Mouse (Mus musculus) heart, adult 9 months (tissue): ENCODE measurements around the gene Spaca9.

Experiments
- DNase-seq, 2 experiments: peaks; one replicate each; pipeline ENCODE4 v3.0.0; 2022; ENCODE audit warnings: low spot score in 2 of 2

Gene Spaca9

GRCm38 (mm10) chr2:28665818-28666217, 33.7 kb downstream of the Spaca9 start:
- no peak for DNase-seq

DNA sequence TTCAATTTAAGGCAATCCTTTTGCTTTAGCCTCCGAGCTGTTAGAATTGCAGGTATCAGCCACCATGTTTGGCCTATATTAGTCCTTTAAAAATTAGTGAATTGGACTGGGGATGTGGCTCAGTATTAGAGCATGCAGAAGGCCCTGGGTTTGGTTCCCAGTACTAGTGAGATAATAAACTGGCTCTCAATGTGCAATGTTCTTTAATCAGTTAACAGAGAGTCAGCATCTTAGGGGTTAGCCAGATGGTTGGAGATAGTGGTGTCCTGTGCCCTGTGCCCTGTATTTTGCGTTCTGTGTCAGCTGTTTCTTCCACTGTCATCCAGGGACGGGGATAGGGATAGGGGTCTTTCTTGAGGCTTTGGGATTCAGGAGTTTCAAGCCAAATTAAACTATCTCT, 36.6 kb downstream of the Spaca9 start:
- no peak for DNase-seq

DNA sequence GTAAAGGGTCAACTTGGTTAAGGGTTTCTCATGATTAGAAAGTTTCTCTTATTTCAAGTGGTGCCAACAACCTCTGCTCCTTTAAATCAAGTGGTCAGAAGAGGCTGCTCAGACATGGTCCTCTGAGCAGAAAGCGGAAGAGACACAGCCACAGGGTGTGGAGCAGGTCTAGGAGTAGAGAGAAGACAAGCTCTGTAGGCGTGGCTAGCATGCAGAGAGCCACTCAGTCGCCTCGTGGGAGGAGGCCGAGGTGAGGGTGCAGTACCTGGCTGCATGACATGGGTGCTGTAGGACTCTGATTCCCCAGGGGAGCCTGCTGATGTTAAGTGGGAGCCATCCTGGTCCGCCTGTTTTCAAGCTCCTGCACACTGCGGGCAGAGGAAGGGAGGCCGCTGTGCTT, 43.3 kb downstream of the Spaca9 start:
- DNase-seq = no peak

GRCm38 (mm10) chr2:28654295-28654694, 45.2 kb downstream of the Spaca9 start:
- DNase-seq = no peak

DNA sequence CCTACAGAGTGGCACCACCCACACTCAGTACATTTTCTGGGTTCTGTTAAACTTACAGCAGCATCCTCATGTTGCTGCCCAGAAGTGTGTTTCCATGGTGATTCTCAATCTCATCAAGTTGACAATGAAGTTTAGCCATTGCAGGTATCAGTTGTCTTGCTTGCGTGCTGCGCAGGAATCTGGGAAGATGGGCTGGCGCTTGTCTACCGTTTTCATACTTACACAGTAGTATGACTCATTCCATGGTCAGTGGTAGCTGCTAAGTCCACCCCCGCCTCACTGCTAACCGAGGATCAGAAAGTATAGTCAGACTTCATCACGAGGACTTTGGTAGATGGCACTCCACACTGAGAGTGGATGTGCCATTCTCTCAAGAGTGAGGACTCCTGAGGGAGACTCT, 46.2 kb downstream of the Spaca9 start:
- DNase-seq = no peak

DNA sequence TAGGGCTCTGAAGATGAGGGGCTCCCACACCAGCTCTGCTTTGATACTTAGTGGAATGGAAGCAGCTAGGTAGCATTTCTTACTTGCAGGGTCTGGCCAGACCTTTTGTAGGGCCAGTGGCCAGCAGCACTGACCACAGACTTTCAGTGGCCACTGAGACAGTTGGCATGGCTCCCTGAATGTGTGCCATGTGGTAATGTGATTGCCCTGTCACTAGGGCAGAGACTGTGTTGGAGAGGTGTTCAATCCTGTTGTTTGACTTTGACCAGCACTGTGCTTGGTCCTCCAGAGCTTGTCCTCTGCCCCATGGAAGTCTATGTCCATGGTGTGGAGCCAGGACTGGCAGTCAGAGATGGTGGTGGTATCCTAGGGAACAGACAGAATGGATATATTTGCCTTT, 49.0 kb downstream of the Spaca9 start:
- DNase-seq = no peak

GRCm38 (mm10) chr2:28643081-28643480, 56.4 kb downstream of the Spaca9 start:
- DNase-seq = no peak
